Mouse (Mus musculus) ES-CJ7 (cell line): Measurements from ENCODE around the gene Smchd1.

Source experiments
- DNase-seq: peaks from one replicate; pipeline ENCODE4 v3.0.0; 2011; ENCODE audit warnings: low read depth, low spot score

Smchd1 gene

GRCm38 (mm10) chr17:71310486-71311339 is 164.4 kb downstream of the Smchd1 start:
- DNase-seq, result peak; percentile 24

- DNase-seq, result peak; percentile 8
Observed at GRCm38 (mm10) chr17:71309711-71310485, 165.2 kb downstream of the Smchd1 start.

DNA sequence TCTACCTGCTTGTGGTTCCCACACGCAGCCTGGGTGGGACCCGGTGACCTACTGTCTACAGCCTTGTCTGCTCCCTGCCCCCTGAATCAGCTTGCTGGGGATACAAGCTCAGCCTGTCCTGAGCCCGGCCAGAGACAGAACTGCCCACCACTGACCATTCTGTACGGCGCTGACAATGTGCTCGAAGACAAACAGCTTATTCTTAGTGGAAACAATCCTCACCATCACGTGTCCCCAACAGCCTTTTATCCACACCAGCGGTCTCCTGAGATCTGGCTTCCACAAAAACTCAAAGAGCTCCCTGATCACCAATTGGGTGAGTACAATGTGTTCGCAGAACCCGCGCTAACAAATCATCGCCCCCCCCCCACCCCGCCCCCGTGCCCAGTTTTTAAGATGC is 166.0 kb downstream of the Smchd1 start:
- no peak for DNase-seq

- DNase-seq, result no peak
Observed at GRCm38 (mm10) chr17:71308296-71308695, 166.8 kb downstream of the Smchd1 start.

DNA sequence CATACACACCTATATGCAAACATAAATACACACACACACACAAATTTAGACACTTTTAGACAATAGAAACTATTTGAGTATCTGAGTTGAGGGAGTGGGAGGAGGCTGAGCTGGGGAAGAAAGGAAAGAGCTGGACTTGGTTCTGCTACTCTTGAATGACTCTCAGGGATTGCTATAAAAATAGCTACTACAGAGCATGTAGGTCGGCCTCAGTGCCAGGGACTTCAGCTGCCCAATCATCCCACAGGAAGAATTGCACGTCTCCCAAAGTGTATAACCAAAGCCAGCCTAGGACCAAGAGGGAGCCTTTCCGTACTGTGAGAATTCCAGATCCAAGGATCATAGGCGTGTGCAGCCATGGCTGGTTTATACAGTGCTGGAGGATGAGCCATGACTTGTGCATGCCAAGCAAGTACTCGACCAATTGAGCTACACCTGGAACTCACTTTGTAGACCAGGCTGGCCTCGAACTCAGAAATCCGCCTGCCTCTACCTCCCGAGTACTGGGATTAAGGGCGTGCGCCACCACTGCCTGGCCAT is 167.8 kb downstream of the Smchd1 start:
- DNase-seq, result no peak

DNA sequence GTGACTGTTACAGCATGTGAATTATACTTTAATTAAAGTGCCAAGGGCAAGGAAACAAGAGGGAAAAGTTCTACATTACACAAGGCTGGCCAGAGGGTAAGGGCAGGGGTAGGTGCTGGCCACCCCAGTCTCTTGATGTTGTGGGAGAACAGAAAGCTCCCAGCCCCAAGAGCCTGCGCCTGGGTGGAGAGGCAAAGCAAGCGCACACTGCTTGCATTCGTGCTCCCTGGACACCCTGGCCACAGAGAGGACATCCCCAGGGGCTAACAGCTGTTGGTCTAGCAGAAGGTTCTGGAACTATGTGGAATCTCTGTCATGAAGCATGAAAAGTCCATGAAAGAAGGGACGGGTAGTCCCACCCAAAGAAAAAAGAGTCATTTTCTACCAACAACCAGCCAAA is 168.4 kb downstream of the Smchd1 start:
- DNase-seq, result no peak

GRCm38 (mm10) chr17:71306091-71306490 is 169.1 kb downstream of the Smchd1 start:
- no peak for DNase-seq

DNA sequence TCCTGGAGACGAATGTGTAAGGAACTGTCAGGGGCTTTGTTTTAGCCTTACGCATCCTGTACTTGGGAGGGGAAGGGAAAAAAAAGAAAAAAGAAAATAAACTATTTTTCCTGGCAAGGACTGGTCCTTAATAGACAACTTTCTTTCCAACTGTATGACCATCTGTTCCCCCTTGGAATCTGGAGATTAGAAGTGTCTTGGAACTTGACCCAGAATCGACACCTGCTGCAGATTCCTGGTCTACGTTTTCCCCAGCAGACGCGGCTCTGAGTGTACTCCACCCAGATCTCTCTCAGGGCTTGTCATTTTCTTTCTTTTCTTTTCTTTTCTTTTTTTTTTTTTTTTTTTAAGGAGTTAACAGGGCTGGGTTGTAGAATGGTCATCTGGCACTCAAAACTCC is 171.7 kb downstream of the Smchd1 start:
- DNase-seq, result no peak

DNA sequence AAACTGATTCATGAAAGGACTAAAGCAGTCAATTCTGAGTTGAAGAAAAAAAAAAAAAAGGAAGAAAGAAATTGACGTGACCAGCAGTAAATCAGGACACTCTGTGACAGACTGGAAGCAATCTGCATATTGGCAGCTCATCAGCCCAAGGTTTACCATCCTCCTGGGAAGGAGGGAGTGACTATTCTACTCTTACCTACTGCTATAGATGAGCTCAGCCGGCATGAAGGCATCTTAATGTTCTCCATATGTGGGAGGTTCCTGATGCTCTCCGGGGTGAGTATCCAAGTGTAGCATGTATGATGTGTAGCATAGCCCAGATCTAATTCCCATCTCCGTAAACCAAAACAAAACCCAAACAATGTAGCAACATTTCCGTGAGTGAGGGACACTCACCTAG is 173.7 kb downstream of the Smchd1 start:
- no peak for DNase-seq

- DNase-seq, result no peak
Observed at GRCm38 (mm10) chr17:71300338-71300737, 174.8 kb downstream of the Smchd1 start.

GRCm38 (mm10) chr17:71299879-71300278 is 175.3 kb downstream of the Smchd1 start:
- DNase-seq, result no peak

DNA sequence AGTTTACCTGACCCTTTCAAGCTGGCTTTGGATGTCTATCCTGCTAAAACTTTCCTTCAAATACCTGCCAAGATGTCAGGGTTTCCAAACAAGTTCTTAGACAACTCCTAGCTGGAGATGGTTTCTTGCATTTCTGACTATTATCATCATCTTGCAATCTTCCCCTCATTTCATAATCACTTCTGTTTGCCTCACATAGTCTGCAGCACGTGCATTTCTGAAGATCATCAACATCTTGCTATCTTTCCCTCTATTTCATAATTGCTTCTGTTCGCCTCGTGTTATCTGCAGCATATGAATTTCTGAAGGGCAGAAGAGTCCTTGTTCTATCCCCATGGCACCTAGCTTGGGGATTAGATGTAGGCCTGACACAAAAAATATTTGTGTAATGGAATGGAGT is 180.6 kb downstream of the Smchd1 start:
- no peak for DNase-seq
